Mouse (Mus musculus): Measurements from ENCODE around the gene Thrap3. TPM values are rescaled to one million over a fixed set of nuclear protein-coding genes. Genes with fewer than 3 reads are reported as not detected.

Gene Thrap3
- polyA plus RNA-seq, 1 experiment from 2014 or later, result 258 TPM

DNA sequence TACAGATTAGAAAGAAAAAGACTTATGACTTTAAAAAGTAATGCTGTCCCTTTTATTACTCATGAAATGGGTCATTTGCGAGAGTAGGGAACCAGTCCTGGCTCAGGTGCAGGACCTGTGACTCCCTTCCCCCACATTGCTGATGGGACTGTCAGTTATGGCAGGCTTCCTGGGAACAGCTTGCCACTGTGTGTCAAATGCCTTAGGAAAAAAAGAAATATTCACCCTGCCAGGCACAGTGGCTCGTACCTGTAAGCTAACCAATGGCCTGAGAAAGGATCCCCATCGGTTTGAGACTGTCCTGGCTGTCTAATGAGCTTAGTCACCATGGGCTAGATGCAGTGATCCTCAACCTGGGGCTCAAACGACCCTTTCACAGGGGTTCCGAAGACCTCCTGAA is 82.5 kb downstream of the Thrap3 start:
- Histone ChIP-seq H3K9me3 (ENCODE audit: control insufficient read depth, low read depth, low read length) (no peaks in the 10 kb centered on the region), H3K4me3 (ENCODE audit: low read depth, low read length) (no peak overlapping the region), H3K27ac (ENCODE audit: low read length) (no peak overlapping the region), H3K9ac (replicated peaks; ENCODE audit: low read depth, low read length) (no peak overlapping the region), H3K36me3 (ENCODE audit: control insufficient read depth, insufficient read depth, low read length) (peaks cover 7% of the 10 kb centered on the region), H3K4me1 (ENCODE audit: control insufficient read depth, insufficient read depth, low read length) (peaks cover 7% of the 10 kb centered on the region; the same call in 1 of the 2 replicates), H3K4me2 (replicated peaks; ENCODE audit: low read depth, low read length) (no peak overlapping the region), H3K27me3 (ENCODE audit: control insufficient read depth, insufficient read depth, low read length) (no peaks in the 10 kb centered on the region)
- 89% methylated on average over 5 of the region's 5 CpGs for WGBS
- ATAC-seq (ENCODE audit: insufficient number of reproducible peaks, insufficient read depth, low FRiP score, low read depth), result no peak

DNA sequence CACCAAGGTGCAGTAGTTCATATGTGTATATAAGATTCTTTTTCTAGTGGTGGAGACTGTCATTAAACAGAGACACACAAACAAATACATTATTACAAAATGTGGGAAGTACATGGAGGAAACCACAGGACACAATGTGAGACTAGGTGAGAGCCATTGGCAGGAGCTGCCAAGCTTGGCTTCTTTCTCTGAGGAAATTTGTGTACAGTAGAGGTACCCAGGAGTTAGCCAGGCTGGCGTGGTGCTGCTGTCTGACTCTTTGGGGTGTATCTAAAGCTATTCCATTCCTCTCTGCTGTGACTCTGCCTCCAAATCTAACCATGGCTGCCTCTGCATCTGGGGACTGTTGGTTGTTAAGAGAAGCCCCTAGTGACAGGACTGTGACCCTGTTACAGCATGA is 83.5 kb downstream of the Thrap3 start:
- Histone ChIP-seq H3K4me3 (ENCODE audit: low read depth, low read length) (no peak overlapping the region), H3K9ac (replicated peaks; ENCODE audit: low read depth, low read length) (no peak overlapping the region), H3K27ac (ENCODE audit: low read length) (no peak overlapping the region), H3K27me3 (ENCODE audit: control insufficient read depth, insufficient read depth, low read length) (no peaks in the 10 kb centered on the region), H3K9me3 (ENCODE audit: control insufficient read depth, low read depth, low read length) (no peaks in the 10 kb centered on the region), H3K4me2 (replicated peaks; ENCODE audit: low read depth, low read length) (no peak overlapping the region), H3K4me1 (ENCODE audit: control insufficient read depth, insufficient read depth, low read length) (peaks cover 7% of the 10 kb centered on the region; the same call in 1 of the 2 replicates), H3K36me3 (ENCODE audit: control insufficient read depth, insufficient read depth, low read length) (no peaks in the 10 kb centered on the region; the same call in 1 of the 2 replicates)
- ATAC-seq (ENCODE audit: insufficient number of reproducible peaks, insufficient read depth, low FRiP score, low read depth), result no peak
- 81% methylated on average over 1 of the region's 1 CpGs for WGBS

DNA sequence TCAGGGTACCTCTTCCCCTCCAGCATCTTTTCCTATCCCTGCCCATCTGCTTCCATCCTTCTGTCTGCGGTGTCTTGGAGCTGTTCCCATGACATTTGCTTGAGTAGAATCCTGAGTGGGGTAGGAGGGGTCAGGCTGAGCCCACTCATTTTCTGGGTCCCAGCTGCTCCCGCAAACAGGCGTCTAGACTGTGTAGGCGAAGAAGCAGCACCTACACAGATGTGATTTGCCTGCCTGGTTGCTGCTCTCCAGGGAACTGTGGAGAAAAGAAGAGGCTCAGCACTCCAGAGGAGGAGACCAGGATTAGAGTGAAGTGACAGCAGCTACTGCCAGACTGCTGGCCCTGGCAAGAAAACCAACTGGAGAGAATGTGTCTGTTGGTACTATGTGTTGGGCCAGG is 83.9 kb downstream of the Thrap3 start:
- no peak for ATAC-seq (ENCODE audit: insufficient number of reproducible peaks, insufficient read depth, low FRiP score, low read depth)
- Histone ChIP-seq H3K4me2 (replicated peaks; ENCODE audit: low read depth, low read length) (no peak overlapping the region), H3K4me1 (ENCODE audit: control insufficient read depth, insufficient read depth, low read length) (peaks cover 10% of the 10 kb centered on the region; the same call in 1 of the 2 replicates), H3K27ac (ENCODE audit: low read length) (no peak overlapping the region), H3K9me3 (ENCODE audit: control insufficient read depth, low read depth, low read length) (no peaks in the 10 kb centered on the region), H3K4me3 (ENCODE audit: low read depth, low read length) (no peak overlapping the region), H3K36me3 (ENCODE audit: control insufficient read depth, insufficient read depth, low read length) (no peaks in the 10 kb centered on the region; the same call in 1 of the 2 replicates), H3K27me3 (ENCODE audit: control insufficient read depth, insufficient read depth, low read length) (no peaks in the 10 kb centered on the region), H3K9ac (replicated peaks; ENCODE audit: low read depth, low read length) (no peak overlapping the region)
- WGBS, result 85% methylated on average over 4 of the region's 4 CpGs

DNA sequence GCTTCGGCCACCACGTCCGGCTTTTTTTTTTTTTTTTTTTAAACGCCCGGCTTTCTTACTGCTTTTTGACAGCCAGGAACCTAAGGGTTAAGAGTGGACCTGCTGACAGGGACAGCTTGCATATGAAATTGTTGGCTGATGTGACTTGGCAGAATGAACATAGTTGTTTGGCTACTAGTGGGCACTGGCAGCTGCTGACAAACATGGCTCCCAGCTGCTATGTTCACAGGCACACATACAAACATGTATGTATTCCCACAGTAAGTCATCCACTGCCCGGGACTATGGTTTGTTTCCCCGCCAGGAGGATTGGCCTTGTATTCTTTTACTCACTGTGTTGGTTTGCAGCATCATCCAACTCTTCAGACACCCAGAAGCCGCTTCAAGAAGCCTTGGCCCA is 85.4 kb downstream of the Thrap3 start:
- Histone ChIP-seq H3K36me3 (ENCODE audit: control insufficient read depth, insufficient read depth, low read length) (no peaks in the 10 kb centered on the region; the same call in 1 of the 2 replicates), H3K4me2 (replicated peaks; ENCODE audit: low read depth, low read length) (no peak overlapping the region), H3K9ac (replicated peaks; ENCODE audit: low read depth, low read length) (no peak overlapping the region), H3K27ac (ENCODE audit: low read length) (no peak overlapping the region), H3K4me1 (ENCODE audit: control insufficient read depth, insufficient read depth, low read length) (peaks cover 10% of the 10 kb centered on the region; the same call in 1 of the 2 replicates), H3K4me3 (ENCODE audit: low read depth, low read length) (no peak overlapping the region), H3K9me3 (ENCODE audit: control insufficient read depth, low read depth, low read length) (no peaks in the 10 kb centered on the region), H3K27me3 (ENCODE audit: control insufficient read depth, insufficient read depth, low read length) (no peaks in the 10 kb centered on the region)
- no peak for ATAC-seq (ENCODE audit: insufficient number of reproducible peaks, insufficient read depth, low FRiP score, low read depth)
- WGBS, result 77% methylated on average over 8 of the region's 8 CpGs

DNA sequence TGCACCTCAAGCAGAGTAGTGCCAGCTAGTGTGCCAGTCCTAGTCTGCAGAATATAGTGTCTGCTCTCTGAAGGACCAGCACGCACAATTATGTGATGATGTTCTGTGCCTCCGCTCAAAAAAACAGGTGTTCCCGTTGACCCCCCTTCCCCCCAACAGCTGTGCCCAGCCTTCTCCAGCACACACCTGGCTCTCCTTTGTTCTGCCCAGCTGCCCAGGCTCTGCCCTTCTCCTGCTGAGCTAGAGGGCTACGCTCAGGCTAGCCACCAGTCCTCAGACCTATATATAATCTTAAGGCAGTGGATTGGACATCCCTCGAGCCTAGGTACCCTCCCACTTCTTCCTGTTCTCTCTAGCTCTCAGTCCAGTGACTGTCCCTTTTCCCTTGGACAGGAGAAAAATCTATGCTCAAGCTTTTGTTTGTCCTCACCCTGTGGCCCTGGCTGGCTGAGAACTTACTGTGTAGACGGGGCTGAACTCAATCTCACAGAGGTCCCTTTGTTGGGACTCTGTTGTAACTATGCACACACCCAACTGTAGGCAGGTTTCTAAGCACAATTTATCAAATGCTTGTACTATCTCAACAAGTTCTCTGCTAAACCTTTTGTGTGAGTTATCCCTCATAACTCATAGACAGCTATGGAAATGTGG is 86.6 kb downstream of the Thrap3 start:
- Histone ChIP-seq H3K9me3 (ENCODE audit: control insufficient read depth, low read depth, low read length) (no peaks in the 10 kb centered on the region), H3K4me3 (ENCODE audit: low read depth, low read length) (no peak overlapping the region), H3K9ac (replicated peaks; ENCODE audit: low read depth, low read length) (no peak overlapping the region), H3K36me3 (ENCODE audit: control insufficient read depth, insufficient read depth, low read length) (no peaks in the 10 kb centered on the region; the same call in 1 of the 2 replicates), H3K4me2 (replicated peaks; ENCODE audit: low read depth, low read length) (no peak overlapping the region), H3K27me3 (ENCODE audit: control insufficient read depth, insufficient read depth, low read length) (no peaks in the 10 kb centered on the region), H3K27ac (ENCODE audit: low read length) (peak overlapping the region; percentile 27; the same call in 1 of the 2 replicates), H3K4me1 (ENCODE audit: control insufficient read depth, insufficient read depth, low read length) (peaks cover 14% of the 10 kb centered on the region)
- ATAC-seq (ENCODE audit: insufficient number of reproducible peaks, insufficient read depth, low FRiP score, low read depth), result peak; percentile 56
- 59% methylated on average over 6 of the region's 6 CpGs for whole genome bisulfite sequencing

DNA sequence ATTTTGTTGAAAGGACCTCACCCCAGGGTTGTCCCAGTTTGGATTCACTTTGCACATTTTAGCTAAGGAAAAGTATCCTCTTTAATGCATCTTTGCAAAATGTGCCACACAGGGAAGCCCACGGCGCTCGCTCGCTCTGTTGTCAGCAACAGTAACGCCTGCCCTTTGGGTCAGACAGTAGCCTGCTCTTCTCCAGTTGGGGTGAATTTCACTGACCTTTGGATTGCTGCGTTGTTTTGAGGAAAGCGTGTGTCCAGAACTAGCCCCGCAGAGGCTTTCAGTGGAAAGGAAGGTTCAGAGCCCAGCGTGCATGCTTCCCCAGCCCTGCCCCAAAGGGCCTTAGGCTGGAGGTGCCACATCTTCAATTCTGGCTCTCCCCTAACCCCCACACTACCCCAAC is 87.1 kb downstream of the Thrap3 start:
- H3K27me3 ChIP-seq (ENCODE audit: control insufficient read depth, insufficient read depth, low read length), result no peaks in the 10 kb centered on the region
- no peak overlapping the region for H3K9ac ChIP-seq (replicated peaks; ENCODE audit: low read depth, low read length)
- WGBS, result 85% methylated on average over 9 of the region's 9 CpGs
- no peak overlapping the region for H3K4me2 ChIP-seq (replicated peaks; ENCODE audit: low read depth, low read length)
- no peak overlapping the region for H3K27ac ChIP-seq (ENCODE audit: low read length)
- H3K4me1 ChIP-seq (ENCODE audit: control insufficient read depth, insufficient read depth, low read length), result peaks cover 19% of the 10 kb centered on the region
- no peaks in the 10 kb centered on the region; the same call in 1 of the 2 replicates for H3K36me3 ChIP-seq (ENCODE audit: control insufficient read depth, insufficient read depth, low read length)
- no peak for ATAC-seq (ENCODE audit: insufficient number of reproducible peaks, insufficient read depth, low FRiP score, low read depth)
- H3K9me3 ChIP-seq (ENCODE audit: control insufficient read depth, low read depth, low read length), result no peaks in the 10 kb centered on the region
- no peak overlapping the region for H3K4me3 ChIP-seq (ENCODE audit: low read depth, low read length)

Other genes with a start within 250 kb of the Thrap3 start
- 0.45 and 1.1 TPM in 2 replicates for gene Csf3r, start 178.2 kb downstream of the Thrap3 start, polyA plus RNA-seq (2014; fragmentation: Nextera tagmentation; extraction: Ambion mirVana)
- gene Mrps15, start 155.8 kb downstream of the Thrap3 start, polyA plus RNA-seq (2014; fragmentation: Nextera tagmentation; extraction: Ambion mirVana), result 137 and 148 TPM in 2 replicates
- gene Oscp1, start 144.2 kb downstream of the Thrap3 start, polyA plus RNA-seq (2014; fragmentation: Nextera tagmentation; extraction: Ambion mirVana), result 13.3 and 16.0 TPM in 2 replicates
- 57.5 and 58.4 TPM in 2 replicates for gene Lsm10, start 106.1 kb downstream of the Thrap3 start, polyA plus RNA-seq (2014; fragmentation: Nextera tagmentation; extraction: Ambion mirVana)
- gene Stk40, start 98.8 kb downstream of the Thrap3 start, polyA plus RNA-seq (2014; fragmentation: Nextera tagmentation; extraction: Ambion mirVana), result 20.0 and 23.6 TPM in 2 replicates
- 70.2 and 76.5 TPM in 2 replicates for gene Eva1b, start 55.0 kb downstream of the Thrap3 start, polyA plus RNA-seq (2014; fragmentation: Nextera tagmentation; extraction: Ambion mirVana)
- 7.4 and 8.7 TPM in 2 replicates for gene Sh3d21, start 39.3 kb downstream of the Thrap3 start, polyA plus RNA-seq (2014; fragmentation: Nextera tagmentation; extraction: Ambion mirVana)
- gene Map7d1, start 53.6 kb upstream of the Thrap3 start, polyA plus RNA-seq (2014; fragmentation: Nextera tagmentation; extraction: Ambion mirVana), result 37.2 and 38.7 TPM in 2 replicates
- gene Trappc3, start 59.6 kb upstream of the Thrap3 start, polyA plus RNA-seq (2014; fragmentation: Nextera tagmentation; extraction: Ambion mirVana), result 14.7 and 17.1 TPM in 2 replicates
- 10.2 and 10.8 TPM in 2 replicates for gene Col8a2, start 84.0 kb upstream of the Thrap3 start, polyA plus RNA-seq (2014; fragmentation: Nextera tagmentation; extraction: Ambion mirVana)
- 48.5 and 50.4 TPM in 2 replicates for gene Adprhl2, start 118.9 kb upstream of the Thrap3 start, polyA plus RNA-seq (2014; fragmentation: Nextera tagmentation; extraction: Ambion mirVana)
- gene Tekt2, start 122.9 kb upstream of the Thrap3 start, polyA plus RNA-seq (2014; fragmentation: Nextera tagmentation; extraction: Ambion mirVana), result 9.4 and 11.9 TPM in 2 replicates
- gene Ago3, start 226.8 kb upstream of the Thrap3 start, polyA plus RNA-seq (2014; fragmentation: Nextera tagmentation; extraction: Ambion mirVana), result 17.4 and 18.7 TPM in 2 replicates